Mouse (Mus musculus): ENCODE data around the gene Katnbl1. TPM values are rescaled to one million over a fixed set of nuclear protein-coding genes. Genes with fewer than 3 reads are reported as not detected.
"Not testable (repeated sequence)": the region's sequence is repeated elsewhere in the genome, so short reads cannot be mapped to it uniquely, and the experiment has no call there.

Gene Katnbl1
- polyA plus RNA-seq, 1 experiment from 2014 or later = 53.6 TPM

DNA sequence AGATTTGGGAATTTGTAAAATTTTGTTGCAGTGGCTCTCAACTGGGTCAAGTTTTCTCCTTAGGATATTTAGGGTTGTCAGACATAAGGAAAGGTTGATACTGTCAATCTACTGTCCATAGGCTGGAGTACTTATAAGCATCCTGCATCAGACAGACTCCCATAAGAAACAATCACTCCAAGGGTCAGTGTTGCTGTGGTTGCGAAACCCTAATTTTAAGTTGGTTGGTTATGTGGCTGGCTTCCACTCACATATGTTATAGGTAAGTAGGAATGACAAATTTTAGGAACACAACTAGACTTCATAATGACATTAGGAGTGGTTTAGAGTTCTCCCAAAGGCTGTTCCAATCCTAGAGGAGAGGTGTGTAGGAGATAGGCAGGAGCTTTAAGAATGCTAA is 2.2 kb downstream of the Katnbl1 start:
- Histone ChIP-seq H3K36me3 (ENCODE audit: control insufficient read depth, insufficient read depth, low read length) (no peaks in the 10 kb centered on the region), H3K9me3 (ENCODE audit: control insufficient read depth, low read length) (no peaks in the 10 kb centered on the region), H3K4me3 (ENCODE audit: low read depth, low read length) (no peak overlapping the region), H3K9ac (ENCODE audit: low read length) (no peak overlapping the region), H3K27me3 (ENCODE audit: control insufficient read depth, insufficient read depth, low read length) (no peaks in the 10 kb centered on the region), H3K4me2 (ENCODE audit: low read depth, low read length, severe bottlenecking) (no peak overlapping the region), H3K27ac (ENCODE audit: low read depth, low read length) (no peak overlapping the region), H3K4me1 (replicated peaks; ENCODE audit: control insufficient read depth, insufficient read depth, low read length) (no peaks in the 10 kb centered on the region; the same call in 1 of the 2 replicates)
- DNase-seq (ENCODE audit: low spot score) = no peak
- WGBS = 98% methylated on average over 1 of the region's 1 CpGs
- ATAC-seq (replicated peaks; ENCODE audit: low FRiP score) = no peak

DNA sequence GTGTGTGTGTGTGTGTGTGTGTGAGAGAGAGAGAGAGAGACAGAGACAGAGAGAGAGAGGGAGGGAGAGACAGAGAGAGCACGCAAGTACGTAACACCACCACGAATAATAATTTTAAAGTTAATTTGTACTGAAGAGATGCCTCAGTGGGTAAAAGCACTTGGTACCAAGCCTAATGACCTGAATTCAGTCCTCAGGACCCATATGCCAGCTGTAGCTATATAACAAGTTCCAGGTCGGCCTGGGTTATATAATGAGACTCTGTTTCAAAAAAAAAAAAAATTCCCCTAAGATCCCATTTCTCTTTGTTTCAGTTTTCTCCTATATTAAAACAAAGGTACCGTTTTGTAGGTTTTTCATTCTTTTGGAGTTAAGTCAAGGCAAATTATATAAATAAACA is 11.8 kb downstream of the Katnbl1 start:
- Histone ChIP-seq H3K4me1 (replicated peaks; ENCODE audit: control insufficient read depth, insufficient read depth, low read length) (no peaks in the 10 kb centered on the region), H3K9ac (ENCODE audit: low read length) (no peak overlapping the region), H3K9me3 (ENCODE audit: control insufficient read depth, low read length) (no peaks in the 10 kb centered on the region), H3K27ac (ENCODE audit: low read depth, low read length) (no peak overlapping the region), H3K36me3 (ENCODE audit: control insufficient read depth, insufficient read depth, low read length) (no peaks in the 10 kb centered on the region), H3K4me3 (ENCODE audit: low read depth, low read length) (no peak overlapping the region), H3K27me3 (ENCODE audit: control insufficient read depth, insufficient read depth, low read length) (no peaks in the 10 kb centered on the region), H3K4me2 (ENCODE audit: low read depth, low read length, severe bottlenecking) (no peak overlapping the region)
- WGBS = 91% methylated on average over 5 of the region's 5 CpGs
- ATAC-seq (replicated peaks; ENCODE audit: low FRiP score) = no peak
- DNase-seq (ENCODE audit: low spot score) = no peak

DNA sequence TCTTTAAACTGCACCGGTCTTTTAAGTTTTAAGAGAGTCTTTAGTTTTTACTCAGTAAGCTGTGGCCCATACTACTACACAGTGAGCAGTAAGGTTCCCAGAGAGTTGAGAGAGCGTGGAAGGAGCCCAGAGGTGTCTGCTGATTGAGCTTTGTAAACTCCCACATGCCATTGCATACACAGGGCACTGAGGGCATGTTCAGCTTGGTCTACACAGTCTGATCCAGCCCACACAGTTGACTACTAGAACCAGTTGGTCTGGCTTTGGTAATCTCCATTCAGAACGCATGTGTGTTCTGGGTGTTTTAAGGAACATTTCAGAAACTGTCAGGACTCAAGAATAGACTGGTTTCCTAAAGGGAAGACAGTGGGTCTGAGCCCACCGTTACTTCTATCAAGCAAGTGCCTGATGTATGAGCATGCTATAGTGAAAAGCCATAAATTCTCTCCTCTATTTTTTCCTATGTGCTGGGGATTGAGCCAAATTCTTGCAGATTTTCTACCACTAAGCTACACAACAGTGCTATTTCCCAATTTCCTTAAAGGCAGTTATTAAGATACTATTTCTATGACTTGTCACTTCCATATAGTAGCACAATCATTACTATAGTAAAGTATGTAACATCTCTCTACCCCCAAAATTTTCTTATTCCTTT is 12.5 kb downstream of the Katnbl1 start:
- ATAC-seq (replicated peaks; ENCODE audit: low FRiP score) (no peak), DNase-seq (ENCODE audit: low spot score) (no peak)
- Histone ChIP-seq H3K27ac (ENCODE audit: low read depth, low read length) (no peak overlapping the region), H3K4me2 (ENCODE audit: low read depth, low read length, severe bottlenecking) (no peak overlapping the region), H3K4me1 (replicated peaks; ENCODE audit: control insufficient read depth, insufficient read depth, low read length) (no peaks in the 10 kb centered on the region), H3K9ac (ENCODE audit: low read length) (no peak overlapping the region), H3K4me3 (ENCODE audit: low read depth, low read length) (no peak overlapping the region), H3K9me3 (ENCODE audit: control insufficient read depth, low read length) (no peaks in the 10 kb centered on the region), H3K27me3 (ENCODE audit: control insufficient read depth, insufficient read depth, low read length) (no peaks in the 10 kb centered on the region), H3K36me3 (ENCODE audit: control insufficient read depth, insufficient read depth, low read length) (no peaks in the 10 kb centered on the region)
- WGBS = 94% methylated on average over 4 of the region's 4 CpGs

DNA sequence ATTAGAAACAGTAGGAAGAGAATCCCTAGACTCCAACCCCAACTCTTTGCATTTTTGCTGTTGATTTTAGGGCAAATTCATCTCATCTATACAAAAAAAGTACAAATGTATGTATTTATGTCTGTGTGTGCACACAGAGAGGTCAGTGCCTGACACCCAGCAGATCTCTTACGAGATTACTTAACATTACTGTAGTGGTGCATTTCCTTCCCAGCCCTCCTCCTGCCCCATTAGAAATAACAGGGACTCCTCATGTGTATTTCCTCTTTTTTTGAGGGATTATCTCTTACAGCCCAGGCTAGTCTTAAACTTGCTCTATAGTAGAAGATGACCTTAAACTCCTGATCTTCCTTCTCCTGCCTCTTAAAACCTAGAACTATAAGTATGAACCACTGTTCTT is 13.7 kb downstream of the Katnbl1 start:
- DNase-seq (ENCODE audit: low spot score) (no peak), ATAC-seq (replicated peaks; ENCODE audit: low FRiP score) (no peak)
- Histone ChIP-seq H3K9ac (ENCODE audit: low read length) (no peak overlapping the region), H3K4me2 (ENCODE audit: low read depth, low read length, severe bottlenecking) (no peak overlapping the region), H3K4me1 (replicated peaks; ENCODE audit: control insufficient read depth, insufficient read depth, low read length) (no peaks in the 10 kb centered on the region), H3K9me3 (ENCODE audit: control insufficient read depth, low read length) (no peaks in the 10 kb centered on the region), H3K4me3 (ENCODE audit: low read depth, low read length) (no peak overlapping the region), H3K36me3 (ENCODE audit: control insufficient read depth, insufficient read depth, low read length) (no peaks in the 10 kb centered on the region), H3K27me3 (ENCODE audit: control insufficient read depth, insufficient read depth, low read length) (no peaks in the 10 kb centered on the region), H3K27ac (ENCODE audit: low read depth, low read length) (no peak overlapping the region)
- WGBS = 90% methylated on average over 1 of the region's 1 CpGs

DNA sequence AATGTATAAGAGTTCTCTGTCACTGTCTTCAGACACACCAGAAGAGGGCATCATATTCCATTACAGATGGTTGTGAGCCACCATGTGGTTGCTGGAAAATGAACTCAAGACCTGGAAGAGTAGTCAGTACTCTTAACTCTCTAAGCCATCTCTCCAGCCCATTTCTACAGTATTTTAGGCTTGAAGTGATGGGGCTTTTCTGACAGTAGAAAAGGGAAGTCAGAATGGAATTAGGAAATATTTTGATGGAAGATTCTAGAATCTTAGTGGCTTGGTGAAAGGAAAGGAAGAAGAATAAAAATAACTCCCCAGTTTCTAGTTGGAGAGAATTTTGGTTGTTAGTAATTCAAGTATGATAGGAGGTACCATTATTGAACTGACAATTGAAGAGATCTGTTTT is 14.9 kb downstream of the Katnbl1 start:
- Histone ChIP-seq H3K27me3 (ENCODE audit: control insufficient read depth, insufficient read depth, low read length) (no peaks in the 10 kb centered on the region), H3K4me3 (ENCODE audit: low read depth, low read length) (no peak overlapping the region), H3K9ac (ENCODE audit: low read length) (no peak overlapping the region), H3K36me3 (ENCODE audit: control insufficient read depth, insufficient read depth, low read length) (no peaks in the 10 kb centered on the region), H3K4me2 (ENCODE audit: low read depth, low read length, severe bottlenecking) (no peak overlapping the region), H3K9me3 (ENCODE audit: control insufficient read depth, low read length) (no peaks in the 10 kb centered on the region), H3K4me1 (replicated peaks; ENCODE audit: control insufficient read depth, insufficient read depth, low read length) (no peaks in the 10 kb centered on the region), H3K27ac (ENCODE audit: low read depth, low read length) (no peak overlapping the region)
- ATAC-seq (replicated peaks; ENCODE audit: low FRiP score) (no peak), DNase-seq (ENCODE audit: low spot score) (no peak)

DNA sequence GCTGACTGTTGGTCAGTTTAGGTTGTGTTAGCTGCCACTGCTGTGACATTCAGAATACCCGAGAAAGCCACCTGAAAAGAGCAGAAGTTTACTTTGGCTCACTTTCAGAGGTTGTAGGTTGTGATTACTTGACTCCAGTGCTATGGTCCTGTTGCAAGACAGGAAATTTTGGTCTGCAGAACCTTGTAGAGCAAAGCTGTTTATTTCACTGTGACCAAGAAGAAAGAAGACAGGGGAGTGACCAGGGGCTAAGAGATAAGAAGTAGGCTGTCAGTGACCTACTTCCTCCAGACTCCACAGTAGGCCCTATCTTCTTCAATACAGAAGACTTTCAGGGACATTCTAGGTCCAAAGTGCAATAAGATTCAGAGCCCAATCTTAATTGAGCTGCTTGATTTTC is 17.6 kb downstream of the Katnbl1 start:
- no peak overlapping the region for H3K9ac ChIP-seq (ENCODE audit: low read length)
- H3K27ac ChIP-seq (ENCODE audit: low read depth, low read length) = no peak overlapping the region
- H3K4me2 ChIP-seq (ENCODE audit: low read depth, low read length, severe bottlenecking) = no peak overlapping the region
- no peaks in the 10 kb centered on the region for H3K36me3 ChIP-seq (ENCODE audit: control insufficient read depth, insufficient read depth, low read length)
- H3K27me3 ChIP-seq (ENCODE audit: control insufficient read depth, insufficient read depth, low read length) = no peaks in the 10 kb centered on the region
- 90% methylated on average over 1 of the region's 1 CpGs for WGBS
- ATAC-seq (replicated peaks; ENCODE audit: low FRiP score) (no peak), DNase-seq (ENCODE audit: low spot score) (no peak)
- no peak overlapping the region for H3K4me3 ChIP-seq (ENCODE audit: low read depth, low read length)
- H3K9me3 ChIP-seq (ENCODE audit: control insufficient read depth, low read length) = no peaks in the 10 kb centered on the region
- no peaks in the 10 kb centered on the region for H3K4me1 ChIP-seq (replicated peaks; ENCODE audit: control insufficient read depth, insufficient read depth, low read length)

DNA sequence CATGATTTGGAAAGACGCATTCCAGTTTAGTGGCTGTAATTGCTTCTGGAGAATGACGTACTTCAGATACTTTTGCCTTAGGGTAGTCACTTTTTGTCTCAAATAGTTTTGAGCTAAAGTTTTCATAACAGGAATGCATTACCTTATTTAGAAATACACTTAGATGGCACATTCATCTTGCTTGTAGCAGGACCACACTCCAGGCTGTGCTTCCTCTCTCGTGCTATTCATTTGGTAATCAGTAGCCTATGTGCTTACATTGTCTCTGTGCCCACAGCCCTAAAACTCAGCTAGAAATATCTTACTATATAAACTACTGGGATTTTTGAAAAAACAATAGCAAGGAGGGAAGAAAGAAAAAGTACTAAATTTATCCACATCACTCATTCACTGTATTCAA is 28.0 kb downstream of the Katnbl1 start:
- Histone ChIP-seq H3K9ac (ENCODE audit: low read length) (no peak overlapping the region), H3K4me2 (ENCODE audit: low read depth, low read length, severe bottlenecking) (no peak overlapping the region), H3K27me3 (ENCODE audit: control insufficient read depth, insufficient read depth, low read length) (no peaks in the 10 kb centered on the region), H3K9me3 (ENCODE audit: control insufficient read depth, low read length) (no peaks in the 10 kb centered on the region), H3K4me3 (ENCODE audit: low read depth, low read length) (no peak overlapping the region), H3K36me3 (ENCODE audit: control insufficient read depth, insufficient read depth, low read length) (peaks cover 2% of the 10 kb centered on the region; the same call in 1 of the 2 replicates), H3K27ac (ENCODE audit: low read depth, low read length) (no peak overlapping the region), H3K4me1 (replicated peaks; ENCODE audit: control insufficient read depth, insufficient read depth, low read length) (no peaks in the 10 kb centered on the region)
- DNase-seq (ENCODE audit: low spot score) = no peak
- 91% methylated on average over 3 of the region's 3 CpGs for WGBS
- no peak for ATAC-seq (replicated peaks; ENCODE audit: low FRiP score)

DNA sequence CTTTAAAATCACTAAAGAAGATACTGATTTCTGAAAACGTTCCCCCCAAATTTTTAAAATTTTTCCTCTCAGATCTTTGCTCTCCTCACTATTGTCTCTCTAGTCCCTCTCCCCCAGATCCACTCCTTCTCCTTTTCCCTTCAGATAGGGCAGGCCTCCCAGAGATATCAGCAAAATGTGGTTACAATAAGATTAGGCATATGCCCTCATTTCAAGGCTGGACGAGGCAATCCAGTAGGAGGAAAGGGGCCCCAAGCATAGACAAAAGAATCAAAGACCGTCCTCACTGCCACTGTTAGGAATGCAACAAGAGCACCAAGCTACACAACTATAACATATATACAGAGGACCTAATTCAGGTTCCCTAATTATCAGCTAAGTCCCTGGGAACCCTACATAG is 46.3 kb downstream of the Katnbl1 start:
- H3K9ac ChIP-seq (ENCODE audit: low read length) = no peak overlapping the region
- 70% methylated on average over 3 of the region's 3 CpGs for WGBS
- no peak overlapping the region for H3K4me2 ChIP-seq (ENCODE audit: low read depth, low read length, severe bottlenecking)
- no peak overlapping the region for H3K4me3 ChIP-seq (ENCODE audit: low read depth, low read length)
- H3K36me3 ChIP-seq (ENCODE audit: control insufficient read depth, insufficient read depth, low read length) = no peaks in the 10 kb centered on the region
- DNase-seq (ENCODE audit: low spot score) (no peak), ATAC-seq (replicated peaks; ENCODE audit: low FRiP score) (no peak)
- no peak overlapping the region for H3K27ac ChIP-seq (ENCODE audit: low read depth, low read length)
- no peaks in the 10 kb centered on the region for H3K9me3 ChIP-seq (ENCODE audit: control insufficient read depth, low read length)
- no peaks in the 10 kb centered on the region for H3K27me3 ChIP-seq (ENCODE audit: control insufficient read depth, insufficient read depth, low read length)
- H3K4me1 ChIP-seq (replicated peaks; ENCODE audit: control insufficient read depth, insufficient read depth, low read length) = no peaks in the 10 kb centered on the region

DNA sequence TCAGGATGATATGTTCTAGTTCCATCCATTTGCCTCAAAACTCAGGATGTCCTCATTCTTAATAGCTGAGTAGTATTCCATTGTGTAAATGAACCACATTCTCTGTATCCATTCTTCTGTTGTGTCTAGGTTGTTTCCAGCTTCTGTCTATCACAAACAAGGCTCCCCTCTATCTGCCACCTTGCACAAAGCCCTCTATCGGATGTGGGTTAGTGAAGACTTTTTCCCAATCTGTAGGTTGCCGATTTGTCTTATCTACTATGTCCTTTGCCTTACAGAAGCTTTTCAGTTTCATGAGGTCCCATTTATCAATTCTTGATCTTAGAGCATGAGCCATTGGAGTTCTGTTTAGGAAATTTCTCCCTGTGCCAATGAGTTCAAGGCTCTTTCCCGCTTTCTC is 49.5 kb downstream of the Katnbl1 start:
- H3K36me3 ChIP-seq (ENCODE audit: control insufficient read depth, insufficient read depth, low read length); H3K27me3 ChIP-seq (ENCODE audit: control insufficient read depth, insufficient read depth, low read length); H3K4me1 ChIP-seq (replicated peaks; ENCODE audit: control insufficient read depth, insufficient read depth, low read length); H3K4me2 ChIP-seq (ENCODE audit: low read depth, low read length, severe bottlenecking); DNase-seq (ENCODE audit: low spot score); ATAC-seq (replicated peaks; ENCODE audit: low FRiP score); H3K4me3 ChIP-seq (ENCODE audit: low read depth, low read length); H3K27ac ChIP-seq (ENCODE audit: low read depth, low read length); H3K9me3 ChIP-seq (ENCODE audit: control insufficient read depth, low read length); H3K9ac ChIP-seq (ENCODE audit: low read length): not testable (repeated sequence)
- WGBS = 95% methylated on average over 3 of the region's 3 CpGs

All from forebrain, embryonic 11.5 days (tissue).